Mouse (Mus musculus) E14TG2a.4 (cell line): Measurements from ENCODE around the gene Gm44503.

Source experiments
- CTCF ChIP-seq: conservative IDR thresholded peaks from 2 replicates; pipeline ENCODE4 v1.5.1; 2014; ENCODE audit warnings: low read length
- NANOG ChIP-seq: IDR thresholded peaks from 2 replicates; pipeline ENCODE4 v1.6.1; 2014; ENCODE audit warnings: borderline replicate concordance, low read length, mixed read lengths
- POU5F1 ChIP-seq: IDR thresholded peaks from 2 replicates; pipeline ENCODE4 v1.6.1; 2014; ENCODE audit warnings: low read length, borderline replicate concordance

DNA sequence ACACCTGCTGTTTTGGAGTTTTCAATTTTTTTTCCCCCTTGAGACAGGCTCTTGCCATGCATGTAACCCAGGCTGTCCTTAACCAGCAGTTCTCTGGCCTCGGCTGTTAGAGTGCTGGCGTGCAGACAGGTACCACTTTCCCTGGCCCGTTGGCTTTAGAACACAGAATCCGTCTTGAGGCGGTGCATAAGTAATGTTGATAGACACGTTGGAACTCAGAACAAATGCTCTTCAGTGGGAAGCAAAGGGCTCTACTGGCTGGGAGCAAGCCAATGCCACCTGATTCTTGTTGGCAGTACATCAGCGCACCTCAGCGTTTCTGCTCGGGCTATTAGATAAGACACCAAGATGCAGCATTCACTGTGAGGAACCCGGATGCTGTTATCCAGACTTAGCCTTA, 61.2 kb downstream of the Gm44503 start:
- no peak for TF ChIP-seq CTCF
- no peak for TF ChIP-seq NANOG
- TF ChIP-seq POU5F1, result no peak
